Mouse (Mus musculus) right cerebral cortex, adult 2 months (tissue): ENCODE results near the gene Gm38431.

Experiments
- DNase-seq, 2 experiments: peaks; one replicate each; pipeline ENCODE4 v3.0.0; 2021 to 2022; ENCODE audit warnings: low spot score in 2 of 2

The Gm38431 gene

GRCm38 (mm10) chr9:21018600-21018999 is 73.2 kb downstream of the Gm38431 start:
- no peak for DNase-seq
